Mouse (Mus musculus): ENCODE results near the gene Lrrc10b.

- TF ChIP-seq CTCF (IDR thresholded peaks at IDR 0.05; ENCODE audit: low read depth) (no peak), EP300 (optimal IDR thresholded peaks at IDR 0.05) (no peak)
These were observed 25.4 kb downstream of the Lrrc10b start for GRCm38 (mm10) chr19:10431841-10432240.
